Mouse (Mus musculus) thymus, adult 2 months (tissue): ENCODE results near the gene Gstz1. TPM values are rescaled to one million over a fixed set of nuclear protein-coding genes. Genes with fewer than 3 reads are reported as not detected.

Source experiments
- DNase-seq: peaks from one replicate; pipeline ENCODE4 v3.0.0; 2021
- H3K27ac ChIP-seq: fragments of 200-500 bp; 2 replicates; pipeline ENCODE4 v1.5.1; 2012; ENCODE audit warnings: low read length, control low read depth; ENCODE audit not compliant: control insufficient read depth, insufficient read depth
- H3K27me3 ChIP-seq: fragments of 200-500 bp; 2 replicates; pipeline ENCODE4 v1.6.1; 2012; ENCODE audit warnings: mild to moderate bottlenecking, low read length, moderate library complexity, mixed read lengths; ENCODE audit not compliant: control insufficient read depth, insufficient read depth
- H3K36me3 ChIP-seq: fragments of 200-500 bp; 2 replicates; pipeline ENCODE4 v1.6.1; 2012; ENCODE audit warnings: mild to moderate bottlenecking, low read length, moderate library complexity; ENCODE audit not compliant: control insufficient read depth, insufficient read depth
- H3K4me1 ChIP-seq: fragments of 200-500 bp; replicated peaks from 2 replicates; pipeline ENCODE4 v1.6.1; 2012; ENCODE audit warnings: low read length; ENCODE audit not compliant: control insufficient read depth, insufficient read depth
- H3K4me3 ChIP-seq: fragments of 200-500 bp; 2 replicates; pipeline ENCODE4 v1.5.1; 2012; ENCODE audit warnings: mild to moderate bottlenecking, low read length, control low read depth, moderate library complexity; ENCODE audit not compliant: control insufficient read depth, insufficient read depth
- CTCF ChIP-seq: fragments of 200-500 bp; IDR thresholded peaks from 2 replicates; pipeline ENCODE4 v1.5.1; 2012; ENCODE audit warnings: mild to moderate bottlenecking, control low read depth, low read length, moderate library complexity, borderline replicate concordance; ENCODE audit not compliant: control insufficient read depth, poor library complexity, insufficient read depth; ENCODE audit errors: extremely low read depth
- POLR2A ChIP-seq: fragments of 200-500 bp; IDR thresholded peaks from 2 replicates; pipeline ENCODE4 v1.6.1; 2012; ENCODE audit warnings: mild to moderate bottlenecking, low read length, control low read depth, moderate library complexity; ENCODE audit not compliant: control insufficient read depth, poor library complexity, insufficient read depth; ENCODE audit errors: extremely low read depth
- WGBS: fragments of 180-500 bp; shearing (Covaris S2); methylation state at CpG from one replicate; pipeline ENCODE4 v1.1.7; 2018; 5-methylcytosine and 5-hydroxymethylcytosine counted together
- polyA plus RNA-seq: library from polyadenylated mRNA; depleted of rRNA; stranded (reverse); fragments of >200 nt; gene quantifications from 2 replicates; pipeline ENCODE4 v1.2.3, GENCODE M21; 2012

The Gstz1 gene
- polyA plus RNA-seq, 1 experiment, result 46.9 TPM

GRCm38 (mm10) chr12:87137439-87138341, 9.3 kb upstream of the Gstz1 start:
- no peak for TF ChIP-seq POLR2A
- no peak for TF ChIP-seq CTCF
- 96% methylated on average over 15 of the region's 15 CpGs for WGBS
- Histone ChIP-seq H3K4me3 (no peak overlapping the region), H3K27me3 (no peaks in the 10 kb centered on the region), H3K4me1 (no peaks in the 10 kb centered on the region), H3K27ac (no peak overlapping the region), H3K36me3 (no peaks in the 10 kb centered on the region)
- DNase-seq, result no peak

- no peaks in the 10 kb centered on the region for H3K27me3 ChIP-seq
- WGBS, result 95% methylated on average over 2 of the region's 2 CpGs
Measured at GRCm38 (mm10) chr12:87138342-87138701, 8.6 kb upstream of the Gstz1 start.

GRCm38 (mm10) chr12:87138768-87139167, 8.2 kb upstream of the Gstz1 start:
- Histone ChIP-seq H3K36me3 (no peaks in the 10 kb centered on the region), H3K4me1 (no peaks in the 10 kb centered on the region), H3K27ac (no peak overlapping the region), H3K27me3 (no peaks in the 10 kb centered on the region), H3K4me3 (no peak overlapping the region)
- no peak for TF ChIP-seq POLR2A
- TF ChIP-seq CTCF, result no peak
- 73% methylated on average over 2 of the region's 2 CpGs for WGBS
- no peak for DNase-seq

More at GRCm38 (mm10) chr12:87138342-87138701, 8.6 kb upstream of the Gstz1 start:
- no peaks in the 10 kb centered on the region for H3K36me3 ChIP-seq
- no peak overlapping the region for H3K4me3 ChIP-seq
- no peak for DNase-seq
- TF ChIP-seq CTCF (no peak), POLR2A (no peak)
- no peak overlapping the region for H3K27ac ChIP-seq
- no peaks in the 10 kb centered on the region for H3K4me1 ChIP-seq

- H3K27ac ChIP-seq, result no peak overlapping the region
- TF ChIP-seq CTCF (no peak), POLR2A (no peak)
- 84% methylated on average over 2 of the region's 2 CpGs for WGBS
- no peaks in the 10 kb centered on the region for H3K36me3 ChIP-seq
- no peaks in the 10 kb centered on the region for H3K27me3 ChIP-seq
- no peaks in the 10 kb centered on the region for H3K4me1 ChIP-seq
- DNase-seq, result no peak
- H3K4me3 ChIP-seq, result no peak overlapping the region
Measured at GRCm38 (mm10) chr12:87142156-87142555, 4.8 kb upstream of the Gstz1 start.

- TF ChIP-seq CTCF, result peak; percentile 23; the same call in 1 of the 2 replicates
- TF ChIP-seq POLR2A, result no peak; the same call in 1 of the 2 replicates
- Histone ChIP-seq H3K4me1 (peaks cover 3% of the 10 kb centered on the region; the same call in 1 of the 2 replicates), H3K27ac (no peak within 1 kb of the TSS), H3K4me3 (peak within 1 kb of the TSS; percentile 74), H3K36me3 (no peaks in the 10 kb centered on the region), H3K27me3 (no peaks in the 10 kb centered on the region)
- DNase-seq, result peak; percentile 84
- WGBS, result under 1% methylated on average over 61 of the region's 61 CpGs
Measured at GRCm38 (mm10) chr12:87147395-87148089, 577 bp downstream of the Gstz1 start, which contains the start of gene Pomt2. Pomt2 (minus strand) TSS chr12:87147968.

- Histone ChIP-seq H3K27me3 (no peaks in the 10 kb centered on the region), H3K4me3 (peak overlapping the region; percentile 74), H3K4me1 (peaks cover 3% of the 10 kb centered on the region; the same call in 1 of the 2 replicates), H3K27ac (no peak overlapping the region), H3K36me3 (no peaks in the 10 kb centered on the region)
- DNase-seq, result no peak
- TF ChIP-seq CTCF (no peak), POLR2A (no peak)
- 16% methylated on average over 15 of the region's 15 CpGs for WGBS
Measured at GRCm38 (mm10) chr12:87148136-87148535, 1.2 kb downstream of the Gstz1 start.
